Mouse (Mus musculus): ENCODE measurements around the gene Ankdd1a. TPM values are rescaled to one million over a fixed set of nuclear protein-coding genes. Genes with fewer than 3 reads are reported as not detected.

Gene Ankdd1a
- total and polyA plus RNA-seq, 3 experiments: 0.22 TPM; not detected in 2

GRCm38 (mm10) chr9:65508449-65508848 is 11.5 kb downstream of the Ankdd1a start:
- Histone ChIP-seq H3K4me3 (ENCODE audit: low read depth, low read length) (no peak overlapping the region), H3K27me3 (ENCODE audit: insufficient read depth, low read length) (peaks cover 53% of the 10 kb centered on the region), H3K4me1 (ENCODE audit: insufficient read depth, low read depth, low read length) (no peaks in the 10 kb centered on the region), H3K36me3 (replicated peaks) (no peaks in the 10 kb centered on the region), H3K9me3 (replicated peaks) (no peaks in the 10 kb centered on the region)
- ATAC-seq (ENCODE audit: extremely low read depth, insufficient number of reproducible peaks, low FRiP score, poor library complexity, severe bottlenecking) (no peak), DNase-seq (ENCODE audit: low spot score) (no peak)
- no peak for TF ChIP-seq POLR2AphosphoS5 (IDR thresholded peaks at IDR 0.05; ENCODE audit: insufficient replicate concordance, low read depth, low read length)
- TF ChIP-seq GATA2 (IDR thresholded peaks at IDR 0.05; ENCODE audit: borderline replicate concordance, low read depth, low read length): no peak
- no peak for TF ChIP-seq CTCF (IDR thresholded peaks at IDR 0.05; ENCODE audit: low read depth, low read length)
- TF ChIP-seq GATA1 (IDR thresholded peaks at IDR 0.05; ENCODE audit: borderline replicate concordance, low read length): no peak
- no peak for TF ChIP-seq TAL1 (conservative IDR thresholded peaks at IDR 0.05; ENCODE audit: low read depth, low read length)

GRCm38 (mm10) chr9:65502721-65503505 is 17.1 kb downstream of the Ankdd1a start:
- TF ChIP-seq TAL1 (conservative IDR thresholded peaks at IDR 0.05; ENCODE audit: low read depth, low read length) (no peak), CTCF (IDR thresholded peaks at IDR 0.05; ENCODE audit: low read depth, low read length) (no peak), GATA1 (IDR thresholded peaks at IDR 0.05; ENCODE audit: borderline replicate concordance, low read length) (no peak), GATA2 (IDR thresholded peaks at IDR 0.05; ENCODE audit: borderline replicate concordance, low read depth, low read length) (no peak), POLR2AphosphoS5 (IDR thresholded peaks at IDR 0.05; ENCODE audit: insufficient replicate concordance, low read depth, low read length) (no peak)
- H3K4me1 ChIP-seq (ENCODE audit: insufficient read depth, low read depth, low read length): no peaks in the 10 kb centered on the region
- DNase-seq (ENCODE audit: low spot score): no peak

GRCm38 (mm10) chr9:65502146-65502545 is 17.8 kb downstream of the Ankdd1a start:
- no peak for TF ChIP-seq GATA2 (IDR thresholded peaks at IDR 0.05; ENCODE audit: borderline replicate concordance, low read depth, low read length)
- TF ChIP-seq CTCF (IDR thresholded peaks at IDR 0.05; ENCODE audit: low read depth, low read length): no peak
- TF ChIP-seq TAL1 (conservative IDR thresholded peaks at IDR 0.05; ENCODE audit: low read depth, low read length): no peak
- no peak for TF ChIP-seq GATA1 (IDR thresholded peaks at IDR 0.05; ENCODE audit: borderline replicate concordance, low read length)
- TF ChIP-seq POLR2AphosphoS5 (IDR thresholded peaks at IDR 0.05; ENCODE audit: insufficient replicate concordance, low read depth, low read length): no peak
- Histone ChIP-seq H3K4me1 (ENCODE audit: insufficient read depth, low read depth, low read length) (no peaks in the 10 kb centered on the region), H3K9me3 (replicated peaks) (no peaks in the 10 kb centered on the region), H3K36me3 (replicated peaks) (no peaks in the 10 kb centered on the region), H3K27me3 (ENCODE audit: insufficient read depth, low read length) (peaks cover 28% of the 10 kb centered on the region), H3K4me3 (ENCODE audit: low read depth, low read length) (no peak overlapping the region)
- DNase-seq (ENCODE audit: low spot score) (no peak), ATAC-seq (ENCODE audit: extremely low read depth, insufficient number of reproducible peaks, low FRiP score, poor library complexity, severe bottlenecking) (no peak)

More at GRCm38 (mm10) chr9:65502721-65503505, 17.1 kb downstream of the Ankdd1a start:
- no peaks in the 10 kb centered on the region for H3K36me3 ChIP-seq (replicated peaks)
- ATAC-seq (ENCODE audit: extremely low read depth, insufficient number of reproducible peaks, low FRiP score, poor library complexity, severe bottlenecking): no peak
- no peak overlapping the region for H3K4me3 ChIP-seq (ENCODE audit: low read depth, low read length)
- H3K27me3 ChIP-seq (ENCODE audit: insufficient read depth, low read length): peaks cover 32% of the 10 kb centered on the region
- no peaks in the 10 kb centered on the region for H3K9me3 ChIP-seq (replicated peaks)

- Histone ChIP-seq H3K9me3 (replicated peaks) (no peaks in the 10 kb centered on the region), H3K36me3 (replicated peaks) (peaks cover 3% of the 10 kb centered on the region), H3K4me3 (ENCODE audit: low read depth, low read length) (no peak overlapping the region), H3K27me3 (ENCODE audit: insufficient read depth, low read length) (peaks cover 12% of the 10 kb centered on the region), H3K4me1 (ENCODE audit: insufficient read depth, low read depth, low read length) (no peaks in the 10 kb centered on the region)
- ATAC-seq (ENCODE audit: extremely low read depth, insufficient number of reproducible peaks, low FRiP score, poor library complexity, severe bottlenecking): no peak
- DNase-seq (ENCODE audit: low spot score): no peak
- TF ChIP-seq GATA2 (IDR thresholded peaks at IDR 0.05; ENCODE audit: borderline replicate concordance, low read depth, low read length): no peak
- no peak for TF ChIP-seq TAL1 (conservative IDR thresholded peaks at IDR 0.05; ENCODE audit: low read depth, low read length)
- no peak for TF ChIP-seq CTCF (IDR thresholded peaks at IDR 0.05; ENCODE audit: low read depth, low read length)
- TF ChIP-seq GATA1 (IDR thresholded peaks at IDR 0.05; ENCODE audit: borderline replicate concordance, low read length): no peak
- TF ChIP-seq POLR2AphosphoS5 (IDR thresholded peaks at IDR 0.05; ENCODE audit: insufficient replicate concordance, low read depth, low read length): no peak
These were observed 27.1 kb downstream of the Ankdd1a start for GRCm38 (mm10) chr9:65492851-65493250.

- TF ChIP-seq GATA1 (IDR thresholded peaks at IDR 0.05; ENCODE audit: borderline replicate concordance, low read length) (no peak), POLR2AphosphoS5 (IDR thresholded peaks at IDR 0.05; ENCODE audit: insufficient replicate concordance, low read depth, low read length) (no peak), GATA2 (IDR thresholded peaks at IDR 0.05; ENCODE audit: borderline replicate concordance, low read depth, low read length) (no peak), CTCF (IDR thresholded peaks at IDR 0.05; ENCODE audit: low read depth, low read length) (no peak), TAL1 (conservative IDR thresholded peaks at IDR 0.05; ENCODE audit: low read depth, low read length) (no peak)
- no peaks in the 10 kb centered on the region for H3K4me1 ChIP-seq (ENCODE audit: insufficient read depth, low read depth, low read length)
- H3K4me3 ChIP-seq (ENCODE audit: low read depth, low read length): no peak overlapping the region
- no peaks in the 10 kb centered on the region for H3K9me3 ChIP-seq (replicated peaks)
- DNase-seq (ENCODE audit: low spot score) (no peak), ATAC-seq (ENCODE audit: extremely low read depth, insufficient number of reproducible peaks, low FRiP score, poor library complexity, severe bottlenecking) (no peak)
- H3K27me3 ChIP-seq (ENCODE audit: insufficient read depth, low read length): peaks cover 12% of the 10 kb centered on the region
- peaks cover 8% of the 10 kb centered on the region for H3K36me3 ChIP-seq (replicated peaks)
These were observed 27.6 kb downstream of the Ankdd1a start for GRCm38 (mm10) chr9:65492351-65492750.

GRCm38 (mm10) chr9:65491476-65491875 is 28.5 kb downstream of the Ankdd1a start:
- no peak for DNase-seq (ENCODE audit: low spot score)
- Histone ChIP-seq H3K36me3 (replicated peaks) (peaks cover 16% of the 10 kb centered on the region), H3K9me3 (replicated peaks) (no peaks in the 10 kb centered on the region), H3K4me1 (ENCODE audit: insufficient read depth, low read depth, low read length) (no peaks in the 10 kb centered on the region), H3K4me3 (ENCODE audit: low read depth, low read length) (no peak overlapping the region), H3K27me3 (ENCODE audit: insufficient read depth, low read length) (peaks cover 8% of the 10 kb centered on the region)
- TF ChIP-seq GATA2 (IDR thresholded peaks at IDR 0.05; ENCODE audit: borderline replicate concordance, low read depth, low read length): no peak
- no peak for TF ChIP-seq GATA1 (IDR thresholded peaks at IDR 0.05; ENCODE audit: borderline replicate concordance, low read length)
- TF ChIP-seq TAL1 (conservative IDR thresholded peaks at IDR 0.05; ENCODE audit: low read depth, low read length): no peak
- no peak for TF ChIP-seq POLR2AphosphoS5 (IDR thresholded peaks at IDR 0.05; ENCODE audit: insufficient replicate concordance, low read depth, low read length)
- no peak for TF ChIP-seq CTCF (IDR thresholded peaks at IDR 0.05; ENCODE audit: low read depth, low read length)
- no peak for ATAC-seq (ENCODE audit: extremely low read depth, insufficient number of reproducible peaks, low FRiP score, poor library complexity, severe bottlenecking)

Measured in G1E (cell line).